Mouse (Mus musculus): ENCODE measurements around the gene Serpinb2.

Gene Serpinb2

DNA sequence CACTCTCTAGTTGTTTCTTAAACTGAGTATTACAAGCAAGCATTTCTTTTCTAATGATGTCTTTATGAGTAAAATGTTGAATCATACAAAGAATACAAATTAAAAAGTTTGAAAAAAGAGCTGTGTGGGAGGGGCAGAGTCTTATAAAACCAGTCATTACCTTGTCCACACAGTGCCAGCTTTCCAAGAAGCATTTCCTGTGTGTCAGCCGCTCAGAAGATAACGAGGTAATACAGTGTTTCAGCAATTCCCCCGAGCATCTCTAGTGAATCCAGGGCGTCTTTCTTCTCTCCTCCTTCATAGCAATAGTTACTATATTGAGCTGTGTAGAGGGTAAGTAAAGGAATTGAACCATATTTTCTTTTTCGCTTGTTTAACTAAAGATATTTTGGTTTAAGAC, at the start of gene Serpinb2:
Gene Serpinb2 (plus strand): TSS at position 172 of the 400 bp plus-strand sequence.
- DNase-seq: peak in 1 of 2 experiments; percentile 5

DNA sequence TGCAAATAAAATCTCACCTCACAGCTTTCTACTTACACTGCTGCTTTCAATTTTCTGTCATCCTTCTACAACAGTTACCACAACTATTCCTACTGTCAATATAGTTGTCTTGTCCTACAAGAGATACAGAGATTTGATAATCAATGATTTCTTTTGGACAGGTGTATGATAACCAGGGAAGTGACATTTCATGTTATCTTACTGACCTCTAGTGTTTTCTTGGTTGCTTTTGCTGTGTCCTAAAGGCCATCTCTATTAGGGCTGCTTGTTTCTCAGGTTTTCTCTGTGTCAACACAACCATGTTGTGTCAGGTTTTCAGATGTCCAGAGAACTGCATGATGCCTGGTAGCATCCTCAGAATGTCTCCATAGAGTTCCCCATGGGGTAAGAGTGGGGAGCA, 31.3 kb upstream of the Serpinb2 start:
- DNase-seq: no peak

DNA sequence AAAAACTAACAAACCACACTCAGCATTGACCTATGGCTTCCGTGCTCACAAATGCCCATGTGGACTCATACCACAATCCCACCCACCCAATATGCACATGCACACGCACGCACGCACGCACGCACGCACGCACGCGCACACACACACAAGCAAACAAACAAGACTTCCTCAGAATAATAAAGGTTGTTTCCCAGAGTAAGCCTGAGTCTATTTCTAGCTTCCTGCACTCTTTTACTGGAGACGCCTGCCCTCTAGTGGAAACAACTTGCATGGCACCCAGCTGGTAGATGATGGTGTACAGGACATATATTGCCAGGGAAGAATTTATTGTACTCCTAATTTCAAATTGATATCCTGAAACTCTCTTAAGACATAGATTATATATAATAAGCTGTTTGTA, 29.8 kb upstream of the Serpinb2 start:
- peak; percentile 70 to 79 for DNase-seq

DNA sequence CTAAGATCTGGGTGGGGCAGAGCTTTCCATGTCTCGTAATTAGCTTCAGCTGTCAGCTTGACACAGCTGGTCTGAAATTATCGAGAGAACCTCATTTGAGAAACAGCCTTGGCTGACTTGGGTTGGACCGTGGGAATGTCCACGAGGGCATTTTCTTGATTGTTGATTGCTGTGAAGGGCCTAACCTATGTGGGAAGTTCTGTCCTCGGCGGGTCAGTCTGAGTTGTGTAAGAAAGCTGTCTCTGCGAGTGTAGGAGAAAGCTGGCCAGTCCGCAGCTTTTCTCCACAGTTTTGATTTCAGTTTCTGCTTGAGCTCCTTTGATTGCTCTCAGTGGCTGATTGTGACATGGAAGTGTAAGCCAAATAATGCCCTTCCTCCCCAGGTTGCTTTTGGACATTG, 21.6 kb upstream of the Serpinb2 start:
- no peak for DNase-seq

DNA sequence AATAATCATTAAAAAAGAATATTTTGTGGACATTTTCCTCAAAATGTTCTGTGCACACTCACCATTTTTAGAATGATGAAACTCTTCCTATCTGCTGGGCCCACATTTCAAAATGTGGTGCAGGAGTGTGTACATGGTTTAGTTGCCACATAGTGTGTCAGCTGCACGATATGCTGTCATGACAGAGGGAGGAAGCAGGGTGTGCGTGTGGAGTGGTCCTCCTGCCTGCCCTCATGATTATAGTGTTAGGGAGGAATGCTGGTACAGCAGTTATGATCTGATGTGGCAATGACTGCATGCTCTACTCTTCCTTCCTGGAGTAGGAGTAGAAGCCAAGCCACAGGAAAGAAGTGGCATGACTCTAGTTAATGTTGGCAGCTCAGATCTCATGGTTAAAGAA, 14.4 kb upstream of the Serpinb2 start:
- no peak for DNase-seq

DNA sequence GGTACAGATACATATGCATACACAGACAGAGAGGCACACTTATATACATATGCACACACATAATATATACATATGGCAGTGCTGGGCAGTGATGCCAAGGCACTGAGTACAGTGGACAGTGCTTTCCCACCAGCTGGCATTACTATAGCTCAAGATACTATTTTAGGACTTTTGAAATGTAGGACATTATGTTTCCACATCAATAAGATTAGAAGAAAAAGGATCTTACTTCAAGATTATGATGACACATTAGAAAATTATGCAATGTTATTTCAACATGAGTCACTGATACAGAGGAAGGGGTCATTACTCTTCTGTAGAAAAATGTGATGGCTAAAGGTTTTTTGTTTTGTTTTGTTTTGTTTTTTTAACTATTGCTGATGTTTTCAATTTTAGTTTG, 9.2 kb upstream of the Serpinb2 start:
- DNase-seq: no peak

DNA sequence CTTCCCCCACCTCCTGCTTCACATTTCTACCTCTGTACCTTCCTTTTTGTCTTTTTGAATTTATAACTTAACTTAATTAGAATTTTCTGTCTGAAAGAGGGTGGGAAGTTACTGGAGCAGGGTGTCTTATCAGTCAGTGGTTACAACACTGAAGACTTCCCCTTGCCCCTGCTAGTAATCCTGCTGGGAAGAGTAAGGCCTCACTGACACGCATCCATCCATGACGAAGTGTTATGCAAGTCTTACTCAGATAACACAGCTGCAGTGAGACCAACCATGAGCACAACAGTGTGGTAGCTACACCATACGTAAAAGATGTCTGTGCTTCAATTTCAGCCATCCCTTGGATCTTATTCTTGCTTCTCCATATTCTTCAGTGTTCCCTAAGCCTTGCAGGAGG, 7.9 kb upstream of the Serpinb2 start:
- no peak for DNase-seq

DNA sequence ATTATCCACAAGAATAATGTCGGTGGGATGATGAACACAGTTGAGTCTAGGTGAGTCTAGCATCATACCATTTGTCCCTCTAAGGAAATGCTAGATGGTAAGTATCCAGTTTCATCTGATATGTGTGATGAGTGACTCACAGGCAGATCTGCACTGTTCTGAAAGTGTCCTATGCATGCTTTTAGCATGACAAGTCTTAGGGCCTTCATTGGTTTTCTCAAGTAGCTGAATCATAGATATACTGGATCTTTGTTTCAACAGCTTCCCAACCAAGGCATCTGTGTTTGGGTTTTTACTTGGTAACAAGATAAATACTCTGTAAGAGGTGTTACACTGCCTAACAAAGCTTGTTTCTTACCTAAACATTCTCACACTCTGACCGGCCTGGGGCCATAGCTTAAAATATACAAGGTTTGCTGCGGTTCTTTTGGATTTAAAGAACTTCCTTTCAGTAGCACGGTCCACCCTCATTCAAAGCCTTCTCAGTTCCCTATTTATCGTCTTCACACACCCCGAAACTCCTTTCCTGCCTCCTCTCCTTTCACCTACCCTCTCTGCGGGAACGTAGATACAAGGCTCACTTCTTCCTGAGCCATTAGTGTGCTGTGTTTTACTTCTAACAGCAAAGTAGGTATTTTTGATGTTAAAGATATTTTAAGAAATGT, 5.2 kb upstream of the Serpinb2 start:
- no peak for DNase-seq

DNA sequence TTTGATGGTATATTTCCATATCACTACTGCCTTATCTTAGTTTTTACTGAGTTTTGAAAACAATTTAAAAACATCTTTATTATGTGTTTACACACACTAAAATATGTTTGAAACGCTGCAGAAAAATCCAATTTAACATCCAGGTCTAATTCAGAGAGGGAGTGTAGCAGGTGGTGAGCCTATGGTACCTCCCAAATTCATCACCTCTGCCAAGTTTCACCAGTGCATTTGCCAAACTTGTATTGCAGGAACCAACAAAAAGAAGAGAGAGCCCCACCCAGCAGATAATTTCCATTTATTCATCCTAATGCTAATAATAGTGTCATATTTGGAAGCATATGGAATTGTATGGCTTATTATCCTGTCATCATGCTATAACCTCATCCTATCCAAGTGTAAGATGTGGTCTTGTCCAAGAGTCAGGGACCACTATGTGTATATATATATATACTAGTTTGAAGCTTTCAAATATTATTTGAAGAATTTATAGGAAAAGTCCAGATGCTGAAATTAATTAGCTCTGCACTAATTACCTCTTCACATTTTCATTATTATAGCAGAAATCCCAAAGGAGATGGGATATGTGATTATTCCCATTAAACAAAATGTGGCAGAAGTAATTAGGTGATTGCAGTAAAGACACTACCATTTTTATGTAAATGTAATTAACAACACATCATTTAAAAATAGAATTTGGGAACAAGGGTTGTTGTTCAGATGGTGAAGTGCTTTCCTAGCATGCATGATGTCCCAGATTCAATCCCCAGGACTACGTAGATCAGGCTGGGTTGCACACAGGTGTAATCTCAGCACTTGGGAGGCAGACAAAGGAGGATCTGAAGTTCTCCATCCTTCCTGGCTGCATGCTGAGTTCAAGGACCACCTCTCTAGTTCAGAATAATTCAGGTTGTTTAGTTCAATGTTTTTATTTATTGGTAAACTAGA, 1.2 kb downstream of the Serpinb2 start:
- DNase-seq: peak; percentile 28 to 37

DNA sequence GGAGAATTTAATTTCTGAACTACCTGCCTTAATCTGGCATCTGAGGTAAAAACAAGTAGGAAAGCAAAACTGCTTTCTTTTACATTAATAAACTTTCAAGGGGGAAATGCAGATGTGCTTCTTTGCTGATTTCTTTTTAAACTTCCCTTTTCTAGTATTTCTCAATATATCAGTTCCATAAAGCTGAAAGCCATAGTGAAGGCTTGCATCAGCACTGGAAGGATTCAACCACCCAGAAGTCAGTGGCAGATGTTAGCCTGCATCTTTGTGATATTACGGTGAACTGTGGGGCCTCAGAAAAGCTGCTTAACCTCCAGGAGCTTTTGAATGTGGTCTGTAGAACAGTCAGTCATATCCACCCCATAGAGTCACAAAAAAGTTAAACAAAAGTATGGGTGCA, 2.3 kb downstream of the Serpinb2 start:
- no peak for DNase-seq

DNA sequence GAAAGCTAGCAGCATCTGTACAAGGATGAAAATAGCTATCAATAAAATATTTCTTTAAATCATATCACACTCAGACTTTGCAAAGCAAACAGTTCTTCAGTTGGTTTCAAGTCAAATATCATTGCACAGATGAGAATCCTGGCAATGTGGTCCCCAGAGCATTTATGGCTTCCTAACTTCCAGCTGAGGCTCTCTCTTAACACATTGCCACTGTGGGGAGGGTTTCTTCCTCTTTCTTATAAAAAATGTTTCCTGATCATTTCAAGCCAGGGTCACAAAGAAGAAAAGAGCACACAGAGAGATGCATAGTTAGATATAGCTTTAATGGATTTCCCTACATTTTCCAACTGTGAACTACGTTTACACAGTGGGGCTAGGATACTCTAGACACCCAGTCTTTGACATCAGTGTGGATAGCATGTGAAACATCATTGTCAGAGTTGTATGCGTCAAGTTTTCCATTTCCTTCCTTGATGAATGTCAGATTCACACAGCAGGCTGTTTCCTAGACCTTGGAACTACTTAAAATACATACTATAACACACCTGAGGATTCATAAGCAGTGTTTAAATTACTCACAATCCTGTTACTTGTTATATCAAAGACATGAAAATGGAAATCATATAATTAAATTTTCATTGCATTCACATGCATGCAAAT, 4.7 kb downstream of the Serpinb2 start:
- no peak for DNase-seq

DNA sequence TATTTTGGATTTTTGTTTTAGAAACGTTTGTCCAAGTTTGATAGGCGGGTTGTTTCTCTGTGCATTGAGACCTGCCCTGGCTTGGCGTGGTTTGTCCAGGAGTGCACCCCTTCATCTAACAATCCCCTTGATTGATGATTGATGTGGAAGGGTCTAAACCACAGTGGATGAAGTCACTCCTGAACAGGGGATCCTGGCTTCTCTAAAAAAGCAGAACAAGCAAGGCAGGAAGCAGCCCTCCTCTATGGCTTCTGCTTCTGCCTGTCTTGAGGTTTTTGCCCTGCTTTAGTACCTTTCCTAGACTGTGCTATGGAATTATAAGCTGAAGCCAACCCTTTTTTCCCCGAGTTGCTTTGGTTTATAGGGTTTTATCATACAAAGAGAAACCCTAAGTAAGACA, 14.4 kb downstream of the Serpinb2 start:
- DNase-seq: no peak

DNA sequence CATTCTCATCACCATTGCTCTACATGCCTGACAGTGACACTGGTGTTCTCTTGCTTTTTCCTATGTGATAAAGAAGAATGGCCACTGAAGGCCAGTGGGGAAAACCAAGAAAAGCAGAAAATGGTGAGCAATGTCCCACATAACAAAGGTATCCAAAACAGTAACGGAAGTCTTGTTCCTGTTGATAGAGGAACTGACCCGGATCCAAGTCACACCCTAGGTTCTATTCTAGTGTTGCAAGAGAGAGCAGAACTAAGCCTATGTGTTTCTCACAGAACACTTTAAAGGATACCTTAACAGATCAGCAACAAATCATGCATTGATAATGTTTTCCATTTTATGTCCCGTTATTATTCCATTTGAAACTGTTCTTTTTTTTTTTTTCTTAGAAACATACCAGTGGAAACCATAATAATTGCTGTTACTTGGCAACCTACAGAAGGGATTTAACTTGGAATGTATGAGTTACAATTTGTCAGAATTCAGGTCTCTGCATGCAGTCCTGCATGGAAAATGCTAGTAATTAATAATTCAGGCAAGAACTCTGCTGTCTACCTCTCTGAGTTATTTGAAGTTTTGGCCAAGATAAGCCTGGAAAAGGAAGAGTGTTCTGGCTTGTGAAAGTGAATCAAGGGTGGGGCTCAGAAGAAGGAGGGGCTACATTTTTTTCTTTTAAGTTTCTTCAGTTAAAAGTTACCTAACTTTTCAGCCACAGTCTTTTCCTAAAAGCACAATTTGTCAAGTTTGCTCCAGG, 17.3 kb downstream of the Serpinb2 start:
- DNase-seq: no peak

DNA sequence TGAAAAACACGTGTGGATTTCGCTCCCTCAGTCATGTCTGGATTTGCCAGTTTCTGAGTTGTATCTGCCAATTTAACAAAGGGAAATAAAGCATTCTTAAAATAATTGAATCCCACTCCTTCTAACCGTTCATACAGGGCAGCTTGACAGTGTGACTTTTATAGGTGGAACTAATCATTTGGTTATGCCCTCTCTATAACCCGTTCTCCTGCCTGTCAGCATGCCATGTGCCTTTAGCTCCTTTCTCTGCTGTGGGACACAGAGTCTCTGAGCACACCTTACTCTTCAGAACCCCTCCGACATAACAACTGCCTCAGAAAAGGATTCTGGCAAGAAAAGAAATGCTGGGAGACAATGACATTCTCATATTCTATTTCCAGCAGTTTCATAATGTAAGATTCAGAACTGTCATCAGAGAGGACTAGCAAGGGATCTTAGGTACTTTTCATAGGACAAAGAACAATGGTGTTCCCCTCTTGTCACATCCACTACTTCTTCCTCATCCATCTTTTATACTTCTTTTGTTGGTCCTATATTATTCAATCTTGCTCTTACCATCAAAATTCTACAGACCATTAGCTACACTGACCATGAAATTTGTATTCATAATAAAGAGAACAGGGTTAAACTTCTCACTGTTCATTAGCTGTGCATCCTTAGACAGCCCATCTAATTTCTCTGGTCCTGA, 18.3 kb downstream of the Serpinb2 start:
- no peak for DNase-seq

DNA sequence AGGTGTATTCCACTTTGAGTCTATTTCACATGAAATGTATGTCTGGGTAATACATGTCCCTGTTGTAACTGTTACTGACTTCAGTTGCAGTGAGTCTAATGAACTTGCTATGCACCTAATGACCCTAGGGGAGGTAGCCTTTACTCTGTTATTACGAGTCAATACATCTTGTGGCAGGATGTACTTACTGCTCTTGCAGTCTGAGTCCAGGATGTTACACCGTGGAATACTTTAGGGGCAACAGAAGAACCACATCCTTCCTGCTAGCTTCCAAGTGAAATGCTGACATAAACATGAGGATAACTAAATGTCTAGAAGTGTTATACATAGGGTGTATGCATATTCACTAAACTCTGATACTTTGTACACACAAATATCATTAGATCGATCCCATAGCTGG, 22.5 kb downstream of the Serpinb2 start:
- DNase-seq: no peak

DNA sequence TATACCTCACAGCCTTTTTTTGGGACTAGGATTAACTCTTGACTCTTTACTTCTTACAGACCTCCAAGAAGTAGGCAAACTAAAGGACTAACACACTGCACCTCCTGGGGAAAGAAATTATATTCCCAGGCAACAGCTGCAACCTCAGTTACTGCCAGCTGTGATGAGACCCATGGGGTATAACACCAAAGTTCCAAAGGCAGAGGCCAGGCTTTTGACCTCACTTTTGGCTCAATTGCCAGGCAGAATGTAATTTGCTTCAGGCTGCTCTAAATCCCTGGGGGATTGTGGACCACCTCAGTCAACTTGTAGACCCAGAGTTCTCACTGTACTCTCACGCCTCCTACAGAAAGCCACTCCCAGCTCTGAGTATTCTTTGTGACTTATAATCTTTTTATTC, 26.2 kb downstream of the Serpinb2 start:
- DNase-seq: no peak

DNA sequence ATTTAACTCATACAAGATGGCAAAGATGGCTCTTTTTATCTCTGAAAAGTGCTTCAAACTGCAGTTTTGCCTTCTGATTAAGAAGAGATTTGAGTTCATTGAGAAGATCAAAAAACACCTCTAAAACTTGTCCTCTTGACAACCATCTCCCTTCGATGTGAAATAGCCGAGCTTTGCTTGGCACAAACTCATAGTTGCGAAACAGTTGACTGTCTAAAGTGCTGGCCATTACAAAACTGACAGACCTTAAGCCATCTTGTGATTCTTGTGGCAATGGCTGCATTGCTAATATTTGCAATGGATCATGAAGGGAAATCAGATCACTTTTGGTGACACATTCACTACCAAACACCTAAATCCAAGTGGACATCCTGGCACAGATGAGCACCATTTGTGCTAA, 48.3 kb downstream of the Serpinb2 start:
- DNase-seq: no peak

DNA sequence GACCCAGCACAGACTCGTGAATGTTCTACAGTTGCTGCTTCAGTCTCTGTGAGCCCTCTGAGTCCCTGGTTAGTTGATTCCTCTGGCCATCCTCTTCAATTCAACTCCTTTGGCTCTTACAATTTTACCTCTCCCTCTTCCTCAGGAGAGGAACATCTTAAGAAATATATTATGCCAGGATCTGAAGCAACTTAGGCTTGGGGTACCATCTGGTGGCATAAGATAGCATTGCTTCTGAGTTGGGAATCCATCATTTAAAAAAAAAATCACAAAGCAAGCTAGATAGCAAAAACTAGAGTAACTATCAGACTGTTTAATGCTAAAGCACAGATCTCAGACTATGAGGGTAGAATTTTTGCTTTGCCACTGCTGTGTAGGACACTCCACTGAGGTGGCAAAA, 50.9 kb downstream of the Serpinb2 start:
- no peak for DNase-seq

DNA sequence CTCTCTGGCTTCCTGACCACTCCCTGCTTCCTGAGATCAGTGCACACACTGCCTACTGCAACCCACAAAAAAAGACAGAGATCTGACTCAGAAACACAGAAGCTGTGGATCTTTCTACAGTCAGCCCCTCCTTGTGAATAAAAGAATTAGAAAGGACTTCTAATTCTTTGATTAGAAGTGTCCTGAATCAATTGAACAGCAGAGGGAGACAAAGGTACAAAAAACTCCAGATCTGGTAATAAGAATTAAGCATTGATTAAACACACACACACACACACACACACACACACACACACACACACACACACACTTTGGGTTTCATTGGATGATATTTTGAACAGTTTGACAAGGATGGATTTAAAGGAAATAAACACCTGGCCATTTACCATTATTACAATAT, 54.4 kb downstream of the Serpinb2 start:
- DNase-seq: no peak

DNA sequence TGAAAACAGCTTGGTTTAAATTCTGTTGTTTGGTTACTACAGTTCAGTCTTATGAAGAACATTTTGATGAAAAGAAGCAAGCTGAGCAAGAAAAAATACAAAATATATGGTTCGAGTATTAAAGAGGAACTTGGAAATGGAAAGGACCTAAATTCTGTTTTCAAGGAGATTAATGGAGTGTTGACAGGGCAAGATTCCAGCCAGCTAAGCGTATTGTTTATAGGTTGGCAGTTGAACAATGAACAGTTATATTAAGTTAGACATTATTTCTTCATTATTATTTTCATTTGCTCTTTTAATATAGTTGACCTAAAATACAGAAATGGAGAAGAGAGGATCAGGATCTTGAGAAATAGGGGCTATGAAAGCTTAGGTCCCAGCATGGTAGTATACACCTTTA, 64.9 kb downstream of the Serpinb2 start:
- no peak for DNase-seq

DNA sequence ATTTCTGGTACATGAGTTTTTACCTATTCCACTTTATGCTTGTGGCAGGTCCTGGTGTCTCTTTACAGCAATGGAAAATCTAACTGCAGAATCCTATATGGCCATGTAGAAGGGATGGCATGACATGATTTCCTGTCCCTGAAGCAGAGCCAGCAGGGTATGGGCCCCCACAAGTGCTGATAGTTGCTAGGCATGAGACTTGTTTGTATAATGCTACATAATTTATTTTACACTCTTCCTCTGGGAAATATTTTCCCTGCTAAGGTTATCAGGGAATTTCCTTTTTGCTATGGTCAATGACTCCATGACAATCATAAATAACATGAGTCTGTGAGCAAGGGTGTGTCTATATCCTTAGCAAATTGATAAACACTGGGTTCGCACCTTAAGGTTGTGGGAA, 66.3 kb downstream of the Serpinb2 start:
- DNase-seq: no peak

DNA sequence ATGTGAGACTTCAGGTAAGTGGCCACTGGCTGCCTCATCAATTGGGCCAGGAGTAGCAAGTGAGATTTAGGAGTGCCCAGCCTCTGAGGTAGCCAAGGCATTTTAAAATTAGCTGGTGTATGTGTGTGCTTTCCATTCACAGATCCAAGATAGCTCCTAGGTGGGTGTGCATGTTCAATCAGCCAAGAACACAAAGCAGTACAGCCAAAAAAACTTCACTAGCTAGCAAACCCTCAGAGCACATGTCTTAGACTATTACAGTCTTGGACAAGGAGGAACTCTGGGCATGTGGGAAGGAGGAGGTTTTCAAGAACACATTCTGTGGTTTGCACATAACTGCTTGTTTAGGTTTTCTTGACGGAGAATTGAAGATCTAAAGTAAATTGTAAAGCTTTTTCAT, 70.0 kb downstream of the Serpinb2 start:
- DNase-seq: no peak

All from cerebellum, postnatal 36 days (tissue).